Mouse (Mus musculus) thymus, adult 2 months (tissue): ENCODE measurements around the gene Olfr147. TPM values are rescaled to one million over a fixed set of nuclear protein-coding genes. Genes with fewer than 3 reads are reported as not detected.

Source experiments
- DNase-seq: peaks from one replicate; pipeline ENCODE4 v3.0.0; 2021
- H3K27ac ChIP-seq: fragments of 200-500 bp; 2 replicates; pipeline ENCODE4 v1.5.1; 2012; ENCODE audit warnings: low read length, control low read depth; ENCODE audit not compliant: control insufficient read depth, insufficient read depth
- H3K27me3 ChIP-seq: fragments of 200-500 bp; 2 replicates; pipeline ENCODE4 v1.6.1; 2012; ENCODE audit warnings: mild to moderate bottlenecking, low read length, moderate library complexity, mixed read lengths; ENCODE audit not compliant: control insufficient read depth, insufficient read depth
- H3K36me3 ChIP-seq: fragments of 200-500 bp; 2 replicates; pipeline ENCODE4 v1.6.1; 2012; ENCODE audit warnings: mild to moderate bottlenecking, low read length, moderate library complexity; ENCODE audit not compliant: control insufficient read depth, insufficient read depth
- H3K4me1 ChIP-seq: fragments of 200-500 bp; replicated peaks from 2 replicates; pipeline ENCODE4 v1.6.1; 2012; ENCODE audit warnings: low read length; ENCODE audit not compliant: control insufficient read depth, insufficient read depth
- H3K4me3 ChIP-seq: fragments of 200-500 bp; 2 replicates; pipeline ENCODE4 v1.5.1; 2012; ENCODE audit warnings: mild to moderate bottlenecking, low read length, control low read depth, moderate library complexity; ENCODE audit not compliant: control insufficient read depth, insufficient read depth
- CTCF ChIP-seq: fragments of 200-500 bp; IDR thresholded peaks from 2 replicates; pipeline ENCODE4 v1.5.1; 2012; ENCODE audit warnings: mild to moderate bottlenecking, control low read depth, low read length, moderate library complexity, borderline replicate concordance; ENCODE audit not compliant: control insufficient read depth, poor library complexity, insufficient read depth; ENCODE audit errors: extremely low read depth
- POLR2A ChIP-seq: fragments of 200-500 bp; IDR thresholded peaks from 2 replicates; pipeline ENCODE4 v1.6.1; 2012; ENCODE audit warnings: mild to moderate bottlenecking, low read length, control low read depth, moderate library complexity; ENCODE audit not compliant: control insufficient read depth, poor library complexity, insufficient read depth; ENCODE audit errors: extremely low read depth
- WGBS: fragments of 180-500 bp; shearing (Covaris S2); methylation state at CpG from one replicate; pipeline ENCODE4 v1.1.7; 2018; 5-methylcytosine and 5-hydroxymethylcytosine counted together
- polyA plus RNA-seq: library from polyadenylated mRNA; depleted of rRNA; stranded (reverse); fragments of >200 nt; gene quantifications from 2 replicates; pipeline ENCODE4 v1.2.3, GENCODE M21; 2012; rRNA removed

The Olfr147 gene
- polyA plus RNA-seq, 1 experiment, result not detected

DNA sequence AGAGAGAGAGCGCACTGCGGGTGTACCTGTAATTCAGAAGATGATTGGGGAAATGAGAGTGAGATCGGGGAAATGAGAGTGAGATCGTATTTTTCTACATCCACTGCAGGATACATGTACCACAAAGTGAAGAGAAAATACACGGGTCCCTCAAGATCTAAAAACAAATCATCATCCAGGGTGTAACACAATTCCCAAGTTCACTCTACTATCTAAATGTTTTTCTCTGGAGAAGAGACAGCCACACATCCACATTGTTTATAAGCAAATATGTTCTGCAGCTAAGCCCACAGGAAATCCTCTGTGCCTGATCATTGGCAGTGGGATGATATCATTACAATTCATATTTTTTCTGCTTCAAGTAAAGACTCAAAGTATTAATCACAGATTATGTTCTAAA is 45.9 kb downstream of the Olfr147 start, which contains the start of gene Olfr902:
Olfr902 (plus strand) TSS at position 301 of the 400 bp plus-strand sequence.
- Histone ChIP-seq H3K36me3 (no peaks in the 10 kb centered on the region), H3K4me3 (no peak within 1 kb of the TSS), H3K4me1 (no peaks in the 10 kb centered on the region), H3K27me3 (no peaks in the 10 kb centered on the region), H3K27ac (no peak within 1 kb of the TSS)
- DNase-seq, result no peak
- TF ChIP-seq POLR2A, result no peak
- TF ChIP-seq CTCF, result no peak
- 92% methylated on average over 5 of the region's 5 CpGs for WGBS

Other genes with a start within 250 kb of the Olfr147 start
- gene Olfr891, start 220.9 kb upstream of the Olfr147 start, polyA plus RNA-seq, result not detected in 2 replicates
- gene Olfr893, start 193.3 kb upstream of the Olfr147 start, polyA plus RNA-seq, result not detected in 2 replicates
- not detected in 2 replicates for gene Olfr894, start 183.6 kb upstream of the Olfr147 start, polyA plus RNA-seq
- not detected in 2 replicates for gene Olfr143, start 148.9 kb upstream of the Olfr147 start, polyA plus RNA-seq
- gene Olfr895, start 133.8 kb upstream of the Olfr147 start, polyA plus RNA-seq, result not detected in 2 replicates
- not detected in 2 replicates for gene Olfr896-ps1, start 110.6 kb upstream of the Olfr147 start, polyA plus RNA-seq
- not detected in 2 replicates for gene Olfr25, start 72.6 kb upstream of the Olfr147 start, polyA plus RNA-seq
- not detected in 2 replicates for gene Olfr898, start 53.3 kb upstream of the Olfr147 start, polyA plus RNA-seq
- not detected in 2 replicates for gene Olfr250, start 34.8 kb upstream of the Olfr147 start, polyA plus RNA-seq
- gene Olfr251, start 24.6 kb upstream of the Olfr147 start, polyA plus RNA-seq, result not detected in 2 replicates
- gene Olfr901, start 27.8 kb downstream of the Olfr147 start, polyA plus RNA-seq, result not detected in 2 replicates
- not detected in 2 replicates for gene Olfr902, start 46.0 kb downstream of the Olfr147 start, polyA plus RNA-seq
- gene Olfr904, start 61.4 kb downstream of the Olfr147 start, polyA plus RNA-seq, result not detected in 2 replicates
- not detected in 2 replicates for gene Olfr905, start 69.4 kb downstream of the Olfr147 start, polyA plus RNA-seq
- gene Olfr906, start 85.4 kb downstream of the Olfr147 start, polyA plus RNA-seq, result not detected in 2 replicates
- not detected in 2 replicates for gene Olfr907, start 94.1 kb downstream of the Olfr147 start, polyA plus RNA-seq
- gene Olfr911-ps1, start 119.9 kb downstream of the Olfr147 start, polyA plus RNA-seq, result not detected in 2 replicates
- not detected in 2 replicates for gene Olfr910, start 136.2 kb downstream of the Olfr147 start, polyA plus RNA-seq
- gene Olfr912, start 178.5 kb downstream of the Olfr147 start, polyA plus RNA-seq, result not detected in 2 replicates
- gene Olfr913, start 191.1 kb downstream of the Olfr147 start, polyA plus RNA-seq, result not detected in 2 replicates
- gene Olfr914, start 203.4 kb downstream of the Olfr147 start, polyA plus RNA-seq, result not detected in 2 replicates